Comparison of ENCODE assay signal across 14 mouse cellular contexts in the genomic region with DNA sequence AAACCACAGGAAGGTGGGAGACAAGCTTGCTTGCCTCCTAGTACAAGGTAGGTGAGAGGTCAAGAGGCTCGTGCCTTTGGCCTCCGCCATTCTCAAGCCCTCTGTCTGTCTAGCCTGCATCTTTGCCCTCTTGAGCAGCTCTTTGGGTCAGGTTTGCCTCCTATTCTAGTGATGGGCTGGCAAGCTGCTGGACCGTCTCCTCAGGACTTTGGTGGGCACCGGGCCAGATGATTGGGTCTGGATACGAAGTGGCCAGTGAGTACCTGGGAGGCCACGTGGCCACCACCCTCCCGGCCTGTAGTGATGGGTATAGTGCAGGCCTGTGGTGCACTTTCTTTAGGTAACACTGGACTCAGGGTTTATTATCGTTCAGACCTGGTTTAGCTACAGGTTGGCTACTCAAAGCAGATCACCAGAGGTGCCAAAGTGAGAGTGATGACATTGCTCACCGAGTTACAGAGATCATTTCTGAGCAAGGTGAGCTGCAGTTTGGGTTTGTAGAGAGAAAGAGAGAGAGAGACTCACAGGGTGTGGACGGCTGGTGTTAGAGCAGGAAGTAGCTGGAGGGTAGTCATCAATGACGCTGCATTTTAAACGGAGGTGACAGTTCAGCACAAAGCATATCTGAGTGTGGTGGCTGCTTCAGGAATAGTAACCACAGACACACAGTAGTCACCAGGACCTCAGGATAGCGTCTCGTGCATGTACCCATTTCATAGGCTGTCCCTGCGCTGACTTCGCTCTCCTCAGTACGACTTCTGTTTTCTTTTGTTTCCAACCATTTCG.
A peak's percentile ranks its signal among the peaks of the same experiment; 100 is the strongest.
DNase-seq lines count a peak whose midpoint lies in the region; ATAC-seq and TF ChIP-seq lines count a peak whose summit lies in the region.
"Had no signal": no experiment of that assay in that cellular context is flagged by ENCODE, and none has a peak within 500 bp of the region (broad histone marks: within the 10 kb centered on the region; RNA-seq: fewer than 3 reads in every experiment).

No protein-coding gene starts in this region.

- H3K36me3 ChIP-seq in G1E (replicated peaks) (no peaks in the 10 kb centered on the region), macrophage (ENCODE audit: inconsistent target) (no peaks in the 10 kb centered on the region)
- H3K36me3 ChIP-seq: forebrain, embryonic 15.5 days had no signal

- peak; percentile 54 for ATAC-seq in G1E (ENCODE audit: extremely low read depth, insufficient number of reproducible peaks, low FRiP score, poor library complexity, severe bottlenecking)
- ATAC-seq: forebrain, embryonic 15.5 days had no signal

- no peak for TF ChIP-seq CTCF in G1E (IDR thresholded peaks at IDR 0.05; ENCODE audit: low read depth, low read length)

- WGBS in macrophage (ENCODE audit: missing documents), result 59% methylated on average over 18 of the region's 18 CpGs

- H3K27ac ChIP-seq in macrophage, result 0 out of 2 replicates have a peak overlapping the region, but pooled peaks have one; percentile 1
- H3K27ac ChIP-seq: forebrain, embryonic 15.5 days; kidney, postnatal 0 days had no signal

- H3K9me3 ChIP-seq in G1E (replicated peaks), result no peaks in the 10 kb centered on the region
- H3K9me3 ChIP-seq: forebrain, embryonic 15.5 days had no signal

- DNase-seq in 416B (ENCODE audit: low read depth), result peak; percentile 93
- DNase-seq in G1E (ENCODE audit: low spot score), result no peak
- peak; percentile 59 to 60 for DNase-seq in cerebellum, postnatal 10 days
- no peak for DNase-seq in retina, postnatal 1 day
- DNase-seq in gastrocnemius, postnatal 36 days, result no peak
- no peak for DNase-seq in heart, adult 9 months (ENCODE audit: low spot score in 2 of 2)
- DNase-seq: adrenal gland, postnatal 10 days; layer of hippocampus, postnatal 36 days; lung, postnatal 14 days; right cerebral cortex, postnatal 14 days; thymus, postnatal 14 days had no signal

- H3K4me1 ChIP-seq in G1E (ENCODE audit: insufficient read depth, low read depth, low read length), result peaks cover 4% of the 10 kb centered on the region
- H3K4me1 ChIP-seq: forebrain, embryonic 15.5 days had no signal

- peaks cover 9% of the 10 kb centered on the region for H3K27me3 ChIP-seq in G1E (ENCODE audit: insufficient read depth, low read length)
- H3K27me3 ChIP-seq: forebrain, embryonic 15.5 days had no signal

- intact Hi-C loops in gastrocnemius, postnatal 36 days (cut with DNase I), result no loop called here

- H3K79me2 ChIP-seq in macrophage (ENCODE audit: inconsistent target), result no peaks in the 10 kb centered on the region

- no peak overlapping the region for H3K4me3 ChIP-seq in G1E (ENCODE audit: low read depth, low read length)
- H3K4me3 ChIP-seq in macrophage (ENCODE audit: inconsistent target), result no peak overlapping the region
- H3K4me3 ChIP-seq: forebrain, embryonic 15.5 days had no signal

Comparison
In these comparisons a context has a peak if more than half of its experiments do, and no peak if none do; other contexts are left out.
1. DNase-seq: peak in 416B (single experiment) and cerebellum, postnatal 10 days (2 of 2); none in G1E (single experiment), retina, postnatal 1 day (single experiment), gastrocnemius, postnatal 36 days (0 of 2) and heart, adult 9 months (0 of 2).